In genomic region chr14:120680272-120680671, GRCm38 (mm10) we compare ENCODE assay signal across 22 mouse cellular contexts.
DNase-seq lines count a peak whose midpoint lies in the region; ATAC-seq and TF ChIP-seq lines count a peak whose summit lies in the region.
"Had no signal": no experiment of that assay in that cellular context is flagged by ENCODE, and none has a peak within 500 bp of the region (broad histone marks: within the 10 kb centered on the region; RNA-seq: fewer than 3 reads in every experiment).

No protein-coding gene starts in this region.

- no peak overlapping the region for H3K9ac ChIP-seq in embryonic facial prominence, embryonic 14.5 days (ENCODE audit: low read depth, low read length)
- H3K9ac ChIP-seq in midbrain, embryonic 11.5 days (ENCODE audit: low read length) = no peak overlapping the region
- H3K9ac ChIP-seq in midbrain, postnatal 0 days (replicated peaks; ENCODE audit: low read length, poor library complexity, severe bottlenecking) = no peak overlapping the region
- H3K9ac ChIP-seq: forebrain, postnatal 0 days; heart, embryonic 15.5 days; hindbrain, embryonic 13.5 days; liver, embryonic 12.5 days; neural tube, embryonic 15.5 days had no signal

- no peak overlapping the region for H3K4me2 ChIP-seq in embryonic facial prominence, embryonic 14.5 days (ENCODE audit: low read depth, low read length)
- no peak overlapping the region for H3K4me2 ChIP-seq in midbrain, embryonic 11.5 days
- H3K4me2 ChIP-seq in midbrain, postnatal 0 days (ENCODE audit: low read depth, low read length, poor library complexity, severe bottlenecking) = no peak overlapping the region
- H3K4me2 ChIP-seq: heart, embryonic 15.5 days; hindbrain, embryonic 13.5 days; liver, embryonic 12.5 days; neural tube, embryonic 15.5 days had no signal

- no peak overlapping the region for H3K4me3 ChIP-seq in embryonic facial prominence, embryonic 14.5 days (ENCODE audit: low read depth, low read length)
- H3K4me3 ChIP-seq in embryonic facial prominence, embryonic 10.5 days = no peak overlapping the region
- H3K4me3 ChIP-seq in midbrain, embryonic 11.5 days (ENCODE audit: low read depth, low read length) = no peak overlapping the region
- no peak overlapping the region for H3K4me3 ChIP-seq in midbrain, postnatal 0 days (ENCODE audit: low read depth, low read length)
- H3K4me3 ChIP-seq in left cerebral cortex, adult 2 months = no peak overlapping the region
- H3K4me3 ChIP-seq: heart, embryonic 15.5 days; hindbrain, embryonic 13.5 days; liver, embryonic 12.5 days; neural tube, embryonic 15.5 days had no signal

- ATAC-seq in embryonic facial prominence, embryonic 14.5 days (ENCODE audit: low read depth) = no peak
- no peak for ATAC-seq in midbrain, embryonic 11.5 days (ENCODE audit: low FRiP score)
- ATAC-seq in midbrain, postnatal 0 days (ENCODE audit: low FRiP score) = no peak
- ATAC-seq: forebrain, postnatal 0 days; liver, embryonic 12.5 days; midbrain, embryonic 16.5 days had no signal

- no peaks in the 10 kb centered on the region for H3K36me3 ChIP-seq in embryonic facial prominence, embryonic 14.5 days (ENCODE audit: control insufficient read depth, insufficient read depth, low read length)
- H3K36me3 ChIP-seq in embryonic facial prominence, embryonic 10.5 days (replicated peaks) = no peaks in the 10 kb centered on the region
- H3K36me3 ChIP-seq in midbrain, embryonic 11.5 days (ENCODE audit: control insufficient read depth, insufficient read depth, low read length) = no peaks in the 10 kb centered on the region
- no peaks in the 10 kb centered on the region for H3K36me3 ChIP-seq in midbrain, postnatal 0 days (ENCODE audit: insufficient read depth, low read length)
- H3K36me3 ChIP-seq: heart, embryonic 15.5 days; hindbrain, embryonic 13.5 days; liver, embryonic 12.5 days; neural tube, embryonic 15.5 days had no signal

- H3K9me3 ChIP-seq in embryonic facial prominence, embryonic 14.5 days (ENCODE audit: control insufficient read depth, low read length) = no peaks in the 10 kb centered on the region
- H3K9me3 ChIP-seq in embryonic facial prominence, embryonic 10.5 days = no peaks in the 10 kb centered on the region
- no peaks in the 10 kb centered on the region for H3K9me3 ChIP-seq in midbrain, embryonic 11.5 days (ENCODE audit: control insufficient read depth, low read length)
- no peaks in the 10 kb centered on the region for H3K9me3 ChIP-seq in midbrain, postnatal 0 days (ENCODE audit: low read length)
- H3K9me3 ChIP-seq: heart, embryonic 15.5 days; hindbrain, embryonic 13.5 days; liver, embryonic 12.5 days; neural tube, embryonic 15.5 days had no signal

- intact Hi-C loops in left cerebral cortex, adult 2 months (cut with DNase I) = no loop called here

- whole genome bisulfite sequencing in embryonic facial prominence, embryonic 14.5 days = 64% methylated on average over 2 of the region's 2 CpGs
- WGBS in embryonic facial prominence, embryonic 10.5 days = 91% methylated on average over 2 of the region's 2 CpGs
- WGBS in midbrain, embryonic 11.5 days = 100% methylated on average over 2 of the region's 2 CpGs
- WGBS in midbrain, postnatal 0 days = 83% methylated on average over 2 of the region's 2 CpGs

- no peaks in the 10 kb centered on the region for H3K27me3 ChIP-seq in embryonic facial prominence, embryonic 14.5 days (replicated peaks; ENCODE audit: control insufficient read depth, insufficient read depth, low read length)
- no peaks in the 10 kb centered on the region for H3K27me3 ChIP-seq in embryonic facial prominence, embryonic 10.5 days (replicated peaks; ENCODE audit: low read depth, poor library complexity, severe bottlenecking)
- H3K27me3 ChIP-seq in midbrain, embryonic 11.5 days (ENCODE audit: control insufficient read depth, insufficient read depth, low read length) = no peaks in the 10 kb centered on the region
- no peaks in the 10 kb centered on the region for H3K27me3 ChIP-seq in midbrain, postnatal 0 days (ENCODE audit: insufficient read depth, low read length)
- H3K27me3 ChIP-seq: heart, embryonic 15.5 days; hindbrain, embryonic 13.5 days; liver, embryonic 12.5 days; neural tube, embryonic 15.5 days had no signal

- no peak overlapping the region for H3K27ac ChIP-seq in embryonic facial prominence, embryonic 14.5 days (replicated peaks; ENCODE audit: low read depth, low read length)
- no peak overlapping the region for H3K27ac ChIP-seq in embryonic facial prominence, embryonic 10.5 days (replicated peaks)
- H3K27ac ChIP-seq in midbrain, embryonic 11.5 days (ENCODE audit: low read depth, low read length) = no peak overlapping the region
- H3K27ac ChIP-seq in midbrain, postnatal 0 days (ENCODE audit: low read depth, low read length) = no peak overlapping the region
- H3K27ac ChIP-seq in left cerebral cortex, adult 2 months = no peak overlapping the region
- H3K27ac ChIP-seq: heart, embryonic 15.5 days; hindbrain, embryonic 13.5 days; liver, embryonic 12.5 days; macrophage; neural tube, embryonic 15.5 days had no signal

- no peak for TF ChIP-seq CTCF in midbrain, postnatal 0 days (IDR thresholded peaks at IDR 0.05)
- TF ChIP-seq CTCF in left cerebral cortex, adult 2 months (IDR thresholded peaks at IDR 0.05) = no peak

- no peaks in the 10 kb centered on the region for H3K4me1 ChIP-seq in embryonic facial prominence, embryonic 14.5 days (ENCODE audit: control insufficient read depth, insufficient read depth, low read length)
- H3K4me1 ChIP-seq in embryonic facial prominence, embryonic 10.5 days = no peaks in the 10 kb centered on the region
- H3K4me1 ChIP-seq in midbrain, embryonic 11.5 days (ENCODE audit: control insufficient read depth, insufficient read depth, low read length) = no peaks in the 10 kb centered on the region
- H3K4me1 ChIP-seq in midbrain, postnatal 0 days (ENCODE audit: insufficient read depth, low read length) = no peaks in the 10 kb centered on the region
- H3K4me1 ChIP-seq: heart, embryonic 15.5 days; hindbrain, embryonic 13.5 days; liver, embryonic 12.5 days; neural tube, embryonic 15.5 days had no signal

- peak; percentile 54 for DNase-seq in embryonic facial prominence, embryonic 14.5 days (ENCODE audit: low spot score)
- DNase-seq in embryonic facial prominence, embryonic 10.5 days (ENCODE audit: low spot score) = no peak
- peak; percentile 27 for DNase-seq in kidney, postnatal 10 days
- no peak for DNase-seq in kidney, adult 8-10 months
- DNase-seq in midbrain, embryonic 11.5 days (ENCODE audit: low spot score, missing footprints) = peak; percentile 12
- no peak for DNase-seq in midbrain, postnatal 0 days (ENCODE audit: low spot score)
- no peak for DNase-seq in cerebellum, postnatal 4 days (ENCODE audit: low spot score in 2 of 2)
- DNase-seq in left cerebral cortex, adult 2 months (ENCODE audit: extremely low spot score in 1 of 2, low spot score in 2 of 2) = no peak
- DNase-seq: adrenal gland, postnatal 10 days; cerebellum, adult 2 months; cerebellum, postnatal 36 days; forebrain, postnatal 0 days; gastrocnemius, postnatal 36 days; heart, postnatal 36 days; kidney, adult 11 months; thymus, adult 2 months had no signal

Comparison
In these comparisons a context has a peak if more than half of its experiments do, and no peak if none do; other contexts are left out.
1. DNase-seq: peak in embryonic facial prominence, embryonic 14.5 days (single experiment), kidney, postnatal 10 days (single experiment) and midbrain, embryonic 11.5 days (single experiment); none in embryonic facial prominence, embryonic 10.5 days (single experiment), kidney, adult 8-10 months (0 of 2), midbrain, postnatal 0 days (single experiment), cerebellum, postnatal 4 days (0 of 2) and left cerebral cortex, adult 2 months (0 of 2).